Mouse (Mus musculus): ENCODE measurements around the gene Cacna1g. TPM values are rescaled to one million over a fixed set of nuclear protein-coding genes. Genes with fewer than 3 reads are reported as not detected.

Cacna1g gene
- total and polyA plus RNA-seq, 3 experiments = 1.7 to 3.7 (median 2.4) TPM

DNA sequence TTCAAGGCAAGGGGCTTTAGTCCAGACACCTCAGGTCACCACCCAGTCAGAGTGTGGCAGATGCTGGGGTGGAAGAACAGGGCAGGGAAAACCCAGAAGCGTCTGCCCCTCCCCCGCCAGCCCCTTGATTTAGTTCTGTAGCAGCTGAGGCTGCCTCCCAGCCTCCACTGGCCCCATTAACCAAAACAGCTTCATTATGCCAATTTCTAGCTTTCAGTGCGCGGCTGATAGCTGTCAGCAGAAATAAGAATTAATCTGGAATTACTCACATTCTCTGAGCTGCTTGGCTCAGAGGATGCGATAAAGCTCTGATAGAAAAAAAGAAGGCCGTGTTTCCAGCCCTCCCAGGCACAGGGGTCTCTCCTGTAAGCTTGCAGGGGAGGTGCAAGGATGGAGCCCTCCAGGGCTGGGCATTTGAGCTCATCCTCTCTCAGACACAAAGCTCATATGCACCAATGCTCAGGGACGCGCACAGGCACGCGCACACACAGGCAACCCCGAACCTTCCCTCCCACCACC, 66.1 kb downstream of the Cacna1g start:
- dilution Hi-C loops (cut with MboI; ENCODE audit: extremely low pct_ligation_motif_present, extremely low pct_unique_long_range_greater_than_20kb, low sequenced_read_pairs) = no loop called here
- H3K36me3 ChIP-seq (replicated peaks in 1 of 2; ENCODE audit: control insufficient read depth in 1 of 2, insufficient read depth in 1 of 2, low read length in 1 of 2) = peaks cover 0 to 2% of the 10 kb centered on the region in 2 experiments
- H3K4me2 ChIP-seq (ENCODE audit: insufficient read depth, low read depth, poor library complexity, severe bottlenecking) = peak overlapping the region; percentile 84
- H3K9me3 ChIP-seq (replicated peaks; ENCODE audit: low read length) = no peaks in the 10 kb centered on the region
- H3K27me3 ChIP-seq (replicated peaks) = no peaks in the 10 kb centered on the region
- in situ Hi-C loops (cut with MboI; ENCODE audit: low pct_ligation_motif_present, low pct_unique_long_range_greater_than_20kb, low sequenced_read_pairs) = no loop called here
- DNase-seq (ENCODE audit: extremely low read depth) = peak; percentile 92
- H3K79me2 ChIP-seq (replicated peaks; ENCODE audit: control insufficient read depth, extremely low read depth, insufficient read depth, poor library complexity, severe bottlenecking) = no peaks in the 10 kb centered on the region
- peaks cover 32 to 95% of the 10 kb centered on the region in 2 experiments for H3K4me1 ChIP-seq (ENCODE audit: control insufficient read depth in 1 of 2, insufficient read depth in 2 of 2)
- peak overlapping the region in 2 of 3 experiments; percentile 3 to 16 for H3K4me3 ChIP-seq (replicated peaks in 1 of 3; ENCODE audit: low read depth in 2 of 3, low read length in 2 of 3, poor library complexity in 1 of 3)
- H3K27ac ChIP-seq (ENCODE audit: insufficient read depth, low read depth) = peak overlapping the region; percentile 70
- peak overlapping the region; percentile 26; the same call in 1 of the 2 replicates for H3K9ac ChIP-seq (ENCODE audit: insufficient read depth, low read depth)
- TF ChIP-seq USF1 (IDR thresholded peaks at IDR 0.05; ENCODE audit: low read depth, low read length) (no peak), CTCF (conservative IDR thresholded peaks at IDR 0.05 in 1 of 2, IDR thresholded peaks at IDR 0.05 in 1 of 2; ENCODE audit: low read depth in 2 of 2, low read length in 2 of 2) (no peak), TCF12 (IDR thresholded peaks at IDR 0.05; ENCODE audit: low read depth, low read length) (peak; percentile 75; the same call in 1 of the 2 replicates), NRF1 (IDR thresholded peaks at IDR 0.05; ENCODE audit: low read depth, low read length) (0 out of 2 replicates have a peak, but pooled peaks have one; percentile 21), POLR2AphosphoS2 (IDR thresholded peaks at IDR 0.05; ENCODE audit: low read depth, low read length) (no peak), HCFC1 (IDR thresholded peaks at IDR 0.05; ENCODE audit: low read depth, low read length) (no peak; the same call in 1 of the 2 replicates), ZMIZ1 (IDR thresholded peaks at IDR 0.05; ENCODE audit: low read depth, low read length) (peak; percentile 48; the same call in 1 of the 2 replicates), BHLHE40 (IDR thresholded peaks at IDR 0.05; ENCODE audit: low read depth, low read length) (peak; percentile 55), GABPA (IDR thresholded peaks at IDR 0.05; ENCODE audit: insufficient replicate concordance, low read depth, low read length) (no peak), USF2 (conservative IDR thresholded peaks at IDR 0.05; ENCODE audit: low read depth, low read length) (no peak), NELFE (IDR thresholded peaks at IDR 0.05; ENCODE audit: low read depth, low read length) (no peak), MAZ (IDR thresholded peaks at IDR 0.05; ENCODE audit: low read depth, low read length) (peak; percentile 83), ETS1 (conservative IDR thresholded peaks at IDR 0.05; ENCODE audit: low read depth, low read length) (peak; percentile 81), CHD1 (IDR thresholded peaks at IDR 0.05; ENCODE audit: low read depth, low read length) (0 out of 2 replicates have a peak, but pooled peaks have one; percentile 74), MYC (IDR thresholded peaks at IDR 0.05; ENCODE audit: low read depth, low read length) (0 out of 2 replicates have a peak, but pooled peaks have one; percentile 39), TBP (conservative IDR thresholded peaks at IDR 0.05; ENCODE audit: low read depth, low read length) (no peak), JUN (IDR thresholded peaks at IDR 0.05; ENCODE audit: insufficient read depth, low read depth, low read length) (0 out of 2 replicates have a peak, but pooled peaks have one; percentile 14), UBTF (IDR thresholded peaks at IDR 0.05; ENCODE audit: low read depth, low read length) (no peak), MAX (IDR thresholded peaks at IDR 0.05; ENCODE audit: low read length) (no peak), ZC3H11A (IDR thresholded peaks at IDR 0.05; ENCODE audit: low read depth, low read length) (no peak), POLR2A (IDR thresholded peaks at IDR 0.05; ENCODE audit: low read depth, low read length) (0 out of 2 replicates have a peak, but pooled peaks have one; percentile 24), KAT2A (IDR thresholded peaks at IDR 0.05; ENCODE audit: insufficient replicate concordance, low read length) (0 out of 2 replicates have a peak, but pooled peaks have one; percentile 45), SMC3 (IDR thresholded peaks at IDR 0.05; ENCODE audit: low read depth, low read length) (peak; percentile 29; the same call in 1 of the 2 replicates), E2F4 (IDR thresholded peaks at IDR 0.05; ENCODE audit: insufficient replicate concordance, low read depth, low read length) (no peak), ZNF384 (IDR thresholded peaks at IDR 0.05; ENCODE audit: low read depth, low read length) (peak; percentile 33; the same call in 1 of the 2 replicates), RCOR1 (conservative IDR thresholded peaks at IDR 0.05; ENCODE audit: low read depth, low read length) (peak; percentile 43; the same call in 1 of the 2 replicates), ELF1 (IDR thresholded peaks at IDR 0.05; ENCODE audit: low read depth, low read length) (peak; percentile 51; the same call in 1 of the 2 replicates), MXI1 (IDR thresholded peaks at IDR 0.05; ENCODE audit: low read depth, low read length) (peak; percentile 27; the same call in 1 of the 2 replicates), IRF4 (IDR thresholded peaks at IDR 0.05; ENCODE audit: low read depth, low read length) (peak; percentile 79), CHD2 (IDR thresholded peaks at IDR 0.05; ENCODE audit: low read length) (peak; percentile 96), JUND (conservative IDR thresholded peaks at IDR 0.05; ENCODE audit: low read depth, low read length) (no peak), ZKSCAN1 (IDR thresholded peaks at IDR 0.05; ENCODE audit: borderline replicate concordance, low read depth, low read length) (no peak; the same call in 1 of the 2 replicates), EP300 (IDR thresholded peaks at IDR 0.05; ENCODE audit: low read length) (peak; percentile 70), MEF2A (IDR thresholded peaks at IDR 0.05; ENCODE audit: borderline replicate concordance, low read depth, low read length) (peak; percentile 87), PAX5 (IDR thresholded peaks at IDR 0.05; ENCODE audit: low read length) (no peak), RAD21 (IDR thresholded peaks at IDR 0.05; ENCODE audit: low read depth, low read length) (peak; percentile 8), SIN3A (IDR thresholded peaks at IDR 0.05; ENCODE audit: low read length) (peak; percentile 74), MAFK (IDR thresholded peaks at IDR 0.05; ENCODE audit: insufficient replicate concordance, low read length) (0 out of 2 replicates have a peak, but pooled peaks have one; percentile 44)
